Mouse (Mus musculus) brain, embryonic 14.5 days (tissue): Measurements from ENCODE around the gene Stk38. TPM values are rescaled to one million over a fixed set of nuclear protein-coding genes. Genes with fewer than 3 reads are reported as not detected.
A peak's percentile ranks its signal among the peaks of the same experiment; 100 is the strongest.

Experiments
- DNase-seq: peaks from one replicate; pipeline ENCODE4 v3.0.0-alpha.2; 2011; ENCODE audit warnings: low read depth
- CTCF ChIP-seq: fragments of 200-500 bp; IDR thresholded peaks from 2 replicates; pipeline ENCODE4 v1.5.1; 2012; ENCODE audit warnings: inconsistent platforms, mild to moderate bottlenecking, moderate library complexity, borderline replicate concordance; ENCODE audit not compliant: insufficient read depth, insufficient read length; ENCODE audit errors: extremely low read depth
- POLR2A ChIP-seq: fragments of 200-500 bp; IDR thresholded peaks from 2 replicates; pipeline ENCODE4 v1.6.1; 2012; ENCODE audit warnings: mild to moderate bottlenecking, inconsistent platforms, borderline replicate concordance; ENCODE audit not compliant: poor library complexity, insufficient read depth, insufficient read length, severe bottlenecking; ENCODE audit errors: extremely low read depth
- polyA plus RNA-seq: library from polyadenylated mRNA; depleted of rRNA; stranded (reverse); fragments of >200 nt; gene quantifications from 2 replicates; pipeline ENCODE4 v1.2.3, GENCODE M21; 2012

Stk38 gene
- polyA plus RNA-seq, 1 experiment = 125 TPM

DNA sequence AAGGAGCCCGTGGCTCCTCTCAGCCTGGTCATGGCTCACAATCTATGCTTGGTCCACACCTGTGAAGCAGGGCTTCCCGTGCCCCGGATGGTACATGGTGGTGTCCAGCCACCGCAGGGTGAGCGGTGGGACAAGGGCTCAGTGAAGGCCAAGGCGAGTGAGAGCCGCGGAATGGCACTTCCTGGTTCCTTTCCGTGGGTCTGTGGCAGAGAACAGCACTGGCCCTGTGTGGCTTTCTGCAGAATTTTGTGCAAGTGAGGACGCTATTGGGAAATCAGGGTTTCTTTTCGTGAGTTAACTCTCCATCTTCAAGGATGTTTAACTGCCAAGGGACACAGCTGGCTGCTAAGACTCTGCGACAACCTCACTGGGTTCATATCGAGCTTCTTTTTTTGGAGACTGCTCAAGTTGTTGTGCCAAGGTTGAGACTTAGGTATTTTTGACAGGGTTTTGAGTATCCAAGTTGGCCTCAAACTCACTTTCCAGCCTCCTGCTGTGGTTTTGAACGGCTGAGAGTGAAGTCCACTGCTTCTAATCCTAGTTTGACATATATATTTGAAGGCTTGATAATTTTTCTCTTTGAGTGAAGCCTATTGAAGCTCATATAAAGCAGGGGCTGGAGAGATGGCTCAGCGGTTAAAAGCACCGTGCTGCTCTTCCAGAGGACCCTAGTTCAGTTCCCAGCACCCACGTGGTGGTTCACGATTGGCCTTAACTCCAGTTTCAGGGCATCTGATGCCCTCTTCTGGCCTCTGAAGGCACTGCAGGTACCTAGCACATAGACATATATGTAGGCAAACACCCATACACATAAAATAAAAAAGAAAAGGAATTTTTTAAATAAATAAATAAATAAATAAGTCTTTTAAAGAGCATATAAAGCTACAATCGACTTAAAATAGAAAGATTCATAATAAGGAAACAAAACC is 60.5 kb downstream of the Stk38 start:
- DNase-seq = no peak
- TF ChIP-seq POLR2A (no peak), CTCF (no peak)

DNA sequence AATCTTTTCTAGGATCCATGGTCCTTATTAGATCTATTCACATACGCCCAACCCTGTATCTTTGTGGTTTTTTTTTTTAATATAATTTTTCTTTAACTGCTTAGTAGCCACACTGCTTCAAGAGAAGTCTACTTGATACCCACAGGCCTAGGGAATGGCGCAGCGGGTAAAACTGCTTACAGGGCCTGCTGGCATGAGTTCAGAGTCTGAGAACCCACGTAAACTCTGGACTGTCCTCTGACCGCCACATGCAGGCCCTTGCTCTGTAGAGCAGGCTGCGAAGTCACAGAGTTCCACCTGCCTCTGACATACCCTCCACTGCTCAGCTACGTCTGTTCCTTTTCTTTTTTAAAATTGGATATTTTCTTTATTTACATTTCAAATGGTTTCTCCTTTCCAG is 63.3 kb downstream of the Stk38 start:
- TF ChIP-seq POLR2A (no peak), CTCF (no peak)
- DNase-seq = no peak

- DNase-seq = no peak
- TF ChIP-seq POLR2A = no peak
- TF ChIP-seq CTCF = no peak
Observed at GRCm38 (mm10) chr17:28943740-28944139, 64.1 kb downstream of the Stk38 start, which contains the start of gene Pxt1. TSS of gene Pxt1 (minus strand) at chr17:28943840.

- TF ChIP-seq CTCF (no peak), POLR2A (no peak)
- no peak for DNase-seq
Observed at GRCm38 (mm10) chr17:28942101-28942500, 65.7 kb downstream of the Stk38 start.

DNA sequence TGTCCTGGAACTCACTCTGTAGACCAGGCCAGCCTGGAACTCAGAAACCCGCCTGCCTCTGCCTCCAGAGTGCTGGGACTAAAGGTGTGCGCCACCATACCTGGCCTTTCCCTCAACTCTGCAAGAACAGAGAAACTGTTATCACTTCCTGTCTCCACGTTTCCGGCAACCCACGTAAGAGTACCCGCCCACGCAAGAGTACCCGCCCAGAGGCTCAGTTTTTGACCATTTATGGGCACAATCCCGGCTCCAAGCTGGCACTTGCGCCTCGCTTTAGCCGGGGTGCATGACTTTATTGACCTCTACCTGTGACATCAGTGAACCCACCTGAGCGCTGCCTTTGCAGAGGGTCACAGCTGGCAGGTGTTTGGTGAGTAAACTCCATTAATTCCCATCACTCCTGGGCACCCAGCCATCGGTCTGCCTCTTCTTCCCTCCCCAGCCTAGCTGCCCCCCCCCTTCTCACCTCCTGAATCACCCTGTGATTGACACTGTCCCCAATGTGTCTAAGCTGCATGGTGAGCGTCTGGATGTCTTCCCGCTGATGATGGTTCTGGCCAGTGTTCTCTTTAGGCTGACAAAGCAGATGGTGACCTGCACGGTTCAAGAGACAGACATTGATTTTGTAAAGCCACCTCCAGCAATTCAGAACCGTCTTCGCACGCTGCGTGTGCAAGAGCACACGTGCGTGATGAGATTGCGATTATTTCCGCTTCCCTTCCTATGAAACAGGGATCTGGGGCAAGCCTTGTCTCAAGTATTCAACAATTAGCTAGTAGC is 66.8 kb downstream of the Stk38 start:
- TF ChIP-seq POLR2A (no peak), CTCF (no peak)
- DNase-seq = peak; percentile 35

- no peak for TF ChIP-seq POLR2A
- TF ChIP-seq CTCF = peak; percentile 54
- no peak for DNase-seq
Observed at GRCm38 (mm10) chr17:28936622-28937345, 71.0 kb downstream of the Stk38 start.

GRCm38 (mm10) chr17:28936133-28936532 is 71.7 kb downstream of the Stk38 start:
- DNase-seq = no peak
- TF ChIP-seq CTCF (no peak), POLR2A (no peak)

GRCm38 (mm10) chr17:28934120-28934916 is 73.5 kb downstream of the Stk38 start:
- DNase-seq = no peak

DNA sequence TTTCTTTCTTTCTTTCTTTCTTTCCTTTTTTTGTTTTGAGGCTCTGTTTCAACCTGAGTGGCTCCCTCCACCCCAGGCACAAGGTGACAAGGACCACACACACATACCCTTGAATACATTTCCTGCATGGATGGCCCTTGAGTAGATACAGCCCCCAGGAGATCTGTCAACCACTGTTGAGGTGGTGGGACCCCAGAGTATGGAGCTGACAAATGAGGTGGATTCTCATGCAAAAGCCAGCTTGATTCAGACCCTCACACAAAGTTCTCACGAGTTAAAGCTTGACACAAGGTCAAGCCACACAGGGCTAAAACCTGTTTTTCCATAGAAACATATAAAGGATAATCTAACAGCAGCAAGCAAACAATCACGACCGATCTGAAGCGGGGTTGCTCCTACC is 75.5 kb downstream of the Stk38 start:
- DNase-seq = no peak
- TF ChIP-seq POLR2A = no peak
- TF ChIP-seq CTCF = no peak

More at GRCm38 (mm10) chr17:28934120-28934916, 73.5 kb downstream of the Stk38 start:
- no peak for TF ChIP-seq CTCF
- no peak for TF ChIP-seq POLR2A
